Mouse (Mus musculus) heart, adult 2 months (tissue): ENCODE results near the gene Ccnt2. TPM values are rescaled to one million over a fixed set of nuclear protein-coding genes. Genes with fewer than 3 reads are reported as not detected.

Experiments
- DNase-seq, 2 experiments: peaks; one replicate each; pipeline ENCODE4 v3.0.0; 2021
- H3K27ac ChIP-seq: fragments of 200-600 bp; 2 replicates; pipeline ENCODE4 v1.8.1; 2022
- H3K27me3 ChIP-seq: fragments of 200-500 bp; 2 replicates; pipeline ENCODE4 v1.6.1; 2012; ENCODE audit warnings: mild to moderate bottlenecking, low read length, inconsistent platforms, mixed read lengths; ENCODE audit not compliant: control insufficient read depth, insufficient read depth
- H3K36me3 ChIP-seq: fragments of 200-500 bp; 2 replicates; pipeline ENCODE4 v1.6.1; 2012; ENCODE audit warnings: low read length, inconsistent platforms; ENCODE audit not compliant: control insufficient read depth, insufficient read depth
- H3K4me1 ChIP-seq: fragments of 200-500 bp; 2 replicates; pipeline ENCODE4 v1.6.1; 2011; ENCODE audit warnings: low read length; ENCODE audit not compliant: control insufficient read depth, insufficient read depth
- H3K4me3 ChIP-seq: fragments of 200-600 bp; 2 replicates; pipeline ENCODE4 v1.8.1; 2022
- H3K79me2 ChIP-seq: fragments of 200-500 bp; replicated peaks from 2 replicates; pipeline ENCODE4 v1.6.1; 2012; ENCODE audit warnings: mild to moderate bottlenecking, inconsistent platforms, low read length, moderate library complexity, mixed read lengths; ENCODE audit not compliant: control insufficient read depth, insufficient read depth
- H3K9ac ChIP-seq: fragments of 200-500 bp; 2 replicates; pipeline ENCODE4 v1.6.1; 2012; ENCODE audit warnings: low read depth, mild to moderate bottlenecking, control low read depth, inconsistent platforms, low read length, mixed read lengths
- CTCF ChIP-seq: fragments of 200-600 bp; IDR thresholded peaks from 2 replicates; pipeline ENCODE4 v1.8.1; 2022; ENCODE audit warnings: antibody characterized with exemption, mild to moderate bottlenecking, moderate library complexity
- EP300 ChIP-seq: fragments of 200-500 bp; IDR thresholded peaks from 2 replicates; pipeline ENCODE4 v1.6.1; 2011; ENCODE audit warnings: low read depth, low read length, control low read depth; ENCODE audit not compliant: insufficient read depth
- POLR2A ChIP-seq: fragments of 200-500 bp; IDR thresholded peaks from 2 replicates; pipeline ENCODE4 v1.6.1; 2011; ENCODE audit warnings: mild to moderate bottlenecking, low read depth, low read length, control low read depth; ENCODE audit not compliant: insufficient read depth
- WGBS: fragments of 180-500 bp; shearing (Covaris S2); methylation state at CpG from one replicate; pipeline ENCODE4 v1.1.7; 2018; 5-methylcytosine and 5-hydroxymethylcytosine counted together
- intact Hi-C: fragments of 180-260 bp; cut with DNase I; formaldehyde crosslinking; loops from one replicate; pipeline ENCODE4 v1.15.1; 2025
- polyA plus RNA-seq: library from polyadenylated mRNA; depleted of rRNA; stranded (reverse); fragments of >200 nt; gene quantifications from 2 replicates; pipeline ENCODE4 v1.2.3, GENCODE M21; 2012
- total RNA-seq, 2 experiments: library from RNA; stranded (reverse); gene quantifications; 2 replicates each; pipeline ENCODE4 v1.2.3; 2021

Gene Ccnt2
- total and polyA plus RNA-seq, 3 experiments, result 17.2 to 21.6 (median 20.6) TPM

GRCm38 (mm10) chr1:127780849-127781248 lies 6.9 kb downstream of the Ccnt2 start:
- Histone ChIP-seq H3K27ac (no peak overlapping the region), H3K4me1 (peaks cover 21% of the 10 kb centered on the region), H3K36me3 (peaks cover 57% of the 10 kb centered on the region), H3K79me2 (peaks cover 12% of the 10 kb centered on the region), H3K4me3 (no peak overlapping the region), H3K27me3 (no peaks in the 10 kb centered on the region), H3K9ac (no peak overlapping the region)
- TF ChIP-seq EP300 (no peak), POLR2A (no peak), CTCF (no peak)
- WGBS, result 63% methylated on average over 2 of the region's 2 CpGs
- DNase-seq, result no peak
- intact Hi-C loops, result no loop called here

- intact Hi-C loops, result no loop called here
- no peak for DNase-seq
- peaks cover 28% of the 10 kb centered on the region for H3K4me1 ChIP-seq
These were observed 9.9 kb downstream of the Ccnt2 start for GRCm38 (mm10) chr1:127783862-127784261.

DNA sequence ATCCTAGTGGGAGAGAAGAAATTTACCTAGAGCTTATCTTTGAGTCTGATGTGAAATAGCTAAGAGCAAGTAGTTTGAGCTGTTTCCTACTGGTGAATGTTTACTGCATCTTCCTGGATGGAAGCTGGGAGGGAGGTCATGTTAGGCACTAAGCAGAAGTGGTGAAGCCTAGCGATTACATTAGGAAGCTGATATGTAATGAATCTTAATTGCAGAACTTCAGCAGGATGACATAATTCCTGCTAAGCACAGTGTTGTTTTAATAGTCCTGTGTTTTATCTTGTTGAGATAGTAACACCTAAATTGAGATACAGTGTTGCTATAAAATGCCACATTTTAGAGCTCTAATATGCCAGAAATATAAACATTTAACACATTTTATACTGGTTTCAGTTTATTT lies 11.9 kb downstream of the Ccnt2 start:
- H3K36me3 ChIP-seq, result peaks cover 47% of the 10 kb centered on the region
- H3K27ac ChIP-seq, result no peak overlapping the region
- H3K9ac ChIP-seq, result no peak overlapping the region
- H3K4me3 ChIP-seq, result no peak overlapping the region
- no peaks in the 10 kb centered on the region for H3K27me3 ChIP-seq
- no peak for DNase-seq
- intact Hi-C loops, result no loop called here
- WGBS, result 0% methylated on average over 1 of the region's 1 CpGs
- H3K4me1 ChIP-seq, result peaks cover 24% of the 10 kb centered on the region
- no peak for TF ChIP-seq POLR2A
- no peak for TF ChIP-seq EP300
- no peak for TF ChIP-seq CTCF
- peaks cover 13% of the 10 kb centered on the region for H3K79me2 ChIP-seq

More at GRCm38 (mm10) chr1:127783862-127784261, 9.9 kb downstream of the Ccnt2 start:
- peaks cover 11% of the 10 kb centered on the region for H3K79me2 ChIP-seq
- H3K27ac ChIP-seq, result no peak overlapping the region
- H3K4me3 ChIP-seq, result no peak overlapping the region
- H3K27me3 ChIP-seq, result no peaks in the 10 kb centered on the region
- H3K36me3 ChIP-seq, result peaks cover 57% of the 10 kb centered on the region
- H3K9ac ChIP-seq, result no peak overlapping the region
- no peak for TF ChIP-seq POLR2A
- no peak for TF ChIP-seq EP300
- no peak for TF ChIP-seq CTCF

DNA sequence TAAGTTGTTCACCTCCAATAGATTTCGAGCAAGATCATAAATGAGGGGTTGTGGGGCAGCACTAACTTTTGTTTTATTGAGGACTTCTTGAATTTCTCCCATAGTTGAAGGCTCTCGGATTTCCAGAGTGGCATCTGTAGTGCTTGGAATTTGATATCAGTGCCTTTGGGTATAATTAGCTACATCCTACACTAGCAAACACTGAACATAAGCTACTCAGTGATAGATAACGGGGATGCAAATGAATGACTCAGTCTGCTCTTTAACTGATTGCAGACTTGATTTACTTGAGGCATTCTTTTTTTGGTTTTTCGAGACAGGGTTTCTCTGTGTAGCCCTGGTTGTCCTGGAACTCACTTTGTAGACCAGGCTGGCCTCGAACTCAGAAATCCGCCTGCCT lies 15.0 kb downstream of the Ccnt2 start:
- intact Hi-C loops, result no loop called here
- DNase-seq, result no peak
- 57% methylated on average over 6 of the region's 6 CpGs for WGBS
- H3K79me2 ChIP-seq, result peaks cover 6% of the 10 kb centered on the region
- H3K9ac ChIP-seq, result no peak overlapping the region
- no peak overlapping the region for H3K4me3 ChIP-seq
- H3K4me1 ChIP-seq, result peaks cover 12% of the 10 kb centered on the region
- TF ChIP-seq EP300 (no peak), CTCF (no peak), POLR2A (no peak)
- H3K27me3 ChIP-seq, result no peaks in the 10 kb centered on the region
- H3K27ac ChIP-seq, result no peak overlapping the region
- peaks cover 36% of the 10 kb centered on the region for H3K36me3 ChIP-seq

GRCm38 (mm10) chr1:127793459-127793858 lies 19.5 kb downstream of the Ccnt2 start:
- Histone ChIP-seq H3K4me3 (no peak overlapping the region), H3K27me3 (no peaks in the 10 kb centered on the region), H3K36me3 (peaks cover 18% of the 10 kb centered on the region), H3K4me1 (peaks cover 3% of the 10 kb centered on the region), H3K27ac (no peak overlapping the region), H3K79me2 (peaks cover 7% of the 10 kb centered on the region), H3K9ac (no peak overlapping the region)
- intact Hi-C loops, result no loop called here
- DNase-seq, result no peak
- WGBS, result 94% methylated on average over 1 of the region's 1 CpGs
- TF ChIP-seq POLR2A, result no peak
- no peak for TF ChIP-seq EP300
- no peak for TF ChIP-seq CTCF

DNA sequence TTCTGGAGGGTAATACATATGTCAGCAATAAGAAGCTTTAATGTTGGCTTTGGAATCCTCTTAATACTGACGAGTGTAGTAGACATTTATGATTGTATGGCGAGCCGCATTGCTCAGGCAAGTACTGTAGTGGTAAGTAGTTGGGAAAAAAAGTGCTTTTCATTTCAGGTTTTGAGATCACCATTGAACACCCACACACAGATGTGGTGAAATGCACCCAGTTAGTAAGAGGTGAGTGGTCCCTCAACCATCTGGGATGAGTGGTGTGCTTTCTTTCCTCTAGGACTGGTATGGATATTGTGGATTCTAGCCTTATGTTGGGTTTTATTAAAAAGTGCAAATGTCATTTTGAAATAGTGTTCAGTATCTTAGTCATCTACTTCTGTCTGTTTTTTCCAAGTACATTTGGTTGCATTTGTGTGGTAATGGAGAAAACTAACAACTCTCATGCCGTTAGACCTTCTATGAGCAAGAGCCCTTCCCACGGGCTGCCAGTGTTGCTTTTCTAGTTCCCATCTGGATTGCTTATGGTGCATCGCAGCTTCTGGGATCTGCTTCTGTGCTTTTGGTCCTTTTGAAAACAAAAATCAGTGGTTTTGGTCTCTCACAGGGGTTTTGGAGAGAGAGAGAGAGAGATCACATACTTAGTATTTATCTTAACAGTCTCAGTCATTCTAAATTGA lies 21.3 kb downstream of the Ccnt2 start:
- TF ChIP-seq CTCF, result no peak
- TF ChIP-seq EP300, result no peak
- TF ChIP-seq POLR2A, result no peak
- Histone ChIP-seq H3K4me1 (no peaks in the 10 kb centered on the region; the same call in none of the 2 replicates), H3K79me2 (peaks cover 5% of the 10 kb centered on the region), H3K4me3 (no peak overlapping the region), H3K36me3 (peaks cover 9% of the 10 kb centered on the region), H3K27me3 (no peaks in the 10 kb centered on the region), H3K27ac (no peak overlapping the region), H3K9ac (no peak overlapping the region)
- WGBS, result 87% methylated on average over 6 of the region's 6 CpGs
- intact Hi-C loops, result no loop called here
- DNase-seq, result no peak
